Mouse (Mus musculus) stomach, postnatal 0 days (tissue): Measurements from ENCODE around the gene Fkbp8.

Source experiments
- CTCF ChIP-seq: IDR thresholded peaks from 2 replicates; pipeline ENCODE4 v1.5.1; 2016; ENCODE audit warnings: antibody characterized with exemption, low read depth, mild to moderate bottlenecking, moderate library complexity
- EP300 ChIP-seq: optimal IDR thresholded peaks from 2 replicates; pipeline ENCODE3; 2016; ENCODE audit warnings: antibody characterized with exemption

- TF ChIP-seq CTCF (no peak), EP300 (no peak)
These were observed 23.2 kb upstream of the Fkbp8 start for GRCm38 (mm10) chr8:70504291-70504716.
